Mouse (Mus musculus) liver, embryonic 16.5 days (tissue): ENCODE measurements around the gene B3gat1. TPM values are rescaled to one million over a fixed set of nuclear protein-coding genes. Genes with fewer than 3 reads are reported as not detected.

Experiments
- ATAC-seq: fragments of 200-750 bp; cut with Nextera tagmentation; 2 replicates; pipeline ENCODE4 v1.8.0; 2017; ENCODE audit warnings: low read depth, mild to moderate bottlenecking, moderate number of reproducible peaks, moderate library complexity
- H3K27ac ChIP-seq: fragments of 300-500 bp; sonication (generic); 2 replicates; pipeline ENCODE4 v1.5.1; 2014; ENCODE audit warnings: mild to moderate bottlenecking, low read length
- H3K27me3 ChIP-seq: fragments of 300-500 bp; sonication (generic); 2 replicates; pipeline ENCODE4 v1.6.1; 2014; ENCODE audit warnings: low read depth, low read length, mixed read lengths; ENCODE audit not compliant: control insufficient read depth, insufficient read depth
- H3K36me3 ChIP-seq: fragments of 300-500 bp; sonication (generic); 2 replicates; pipeline ENCODE4 v1.6.1; 2014; ENCODE audit warnings: mild to moderate bottlenecking; ENCODE audit not compliant: control insufficient read depth, insufficient read depth
- H3K4me1 ChIP-seq: fragments of 300-500 bp; sonication (generic); 2 replicates; pipeline ENCODE4 v1.6.1; 2014; ENCODE audit warnings: low read depth, low read length, mixed read lengths; ENCODE audit not compliant: control insufficient read depth
- H3K4me2 ChIP-seq: fragments of 300-500 bp; sonication (generic); 2 replicates; pipeline ENCODE4 v1.6.1; 2014; ENCODE audit warnings: low read depth, low read length, mixed read lengths
- H3K4me3 ChIP-seq: fragments of 300-500 bp; sonication (generic); 2 replicates; pipeline ENCODE4 v1.5.1; 2014; ENCODE audit warnings: low read depth, mild to moderate bottlenecking, low read length
- H3K9ac ChIP-seq: fragments of 300-500 bp; sonication (generic); 2 replicates; pipeline ENCODE4 v1.6.1; 2014; ENCODE audit warnings: low read depth, low read length
- H3K9me3 ChIP-seq: fragments of 300-500 bp; sonication (generic); replicated peaks from 2 replicates; pipeline ENCODE4 v1.6.1; 2016; ENCODE audit warnings: low read length; ENCODE audit not compliant: control insufficient read depth
- WGBS: fragments of 180-500 bp; shearing (Covaris S2); extraction: QIAGEN DNeasy Blood & Tissue Kit; methylation state at CpG from one replicate; pipeline ENCODE4 v1.1.7; 2014; ENCODE audit not compliant: insufficient replicate concordance; 5-methylcytosine and 5-hydroxymethylcytosine counted together
- polyA plus RNA-seq: library from polyadenylated mRNA; unstranded; fragments of >200 nt; fragmentation: Nextera tagmentation; extraction: Ambion mirVana; gene quantifications from 2 replicates; pipeline ENCODE4 v1.2.1, GENCODE M21; 2015

B3gat1 gene
- polyA plus RNA-seq, 1 experiment from 2014 or later, result not detected

GRCm38 (mm10) chr9:26760081-26760480 lies 26.6 kb downstream of the B3gat1 start:
- Histone ChIP-seq H3K27me3 (no peaks in the 10 kb centered on the region), H3K4me2 (no peak overlapping the region), H3K27ac (no peak overlapping the region), H3K4me1 (no peaks in the 10 kb centered on the region), H3K36me3 (no peaks in the 10 kb centered on the region), H3K4me3 (no peak overlapping the region), H3K9me3 (no peaks in the 10 kb centered on the region), H3K9ac (no peak overlapping the region)
- 18% methylated on average over 9 of the region's 9 CpGs for WGBS
- ATAC-seq, result no peak

GRCm38 (mm10) chr9:26760576-26760975 lies 27.0 kb downstream of the B3gat1 start:
- H3K4me3 ChIP-seq, result no peak overlapping the region
- H3K4me2 ChIP-seq, result no peak overlapping the region
- H3K9ac ChIP-seq, result no peak overlapping the region
- no peaks in the 10 kb centered on the region for H3K36me3 ChIP-seq
- no peak overlapping the region for H3K27ac ChIP-seq
- no peaks in the 10 kb centered on the region for H3K9me3 ChIP-seq
- no peak for ATAC-seq
- no peaks in the 10 kb centered on the region for H3K27me3 ChIP-seq
- WGBS, result 71% methylated on average over 5 of the region's 5 CpGs
- H3K4me1 ChIP-seq, result no peaks in the 10 kb centered on the region

- WGBS, result 70% methylated on average over 6 of the region's 6 CpGs
- H3K27me3 ChIP-seq, result no peaks in the 10 kb centered on the region
- H3K27ac ChIP-seq, result no peak overlapping the region
- H3K4me2 ChIP-seq, result no peak overlapping the region
- no peaks in the 10 kb centered on the region for H3K4me1 ChIP-seq
- H3K9me3 ChIP-seq, result no peaks in the 10 kb centered on the region
- ATAC-seq, result no peak
- H3K36me3 ChIP-seq, result no peaks in the 10 kb centered on the region
- no peak overlapping the region for H3K9ac ChIP-seq
- no peak overlapping the region for H3K4me3 ChIP-seq
These were observed 28.9 kb downstream of the B3gat1 start for GRCm38 (mm10) chr9:26762477-26762876.

GRCm38 (mm10) chr9:26768181-26768580 lies 34.7 kb downstream of the B3gat1 start:
- Histone ChIP-seq H3K9me3 (no peaks in the 10 kb centered on the region), H3K27ac (no peak overlapping the region), H3K4me3 (no peak overlapping the region), H3K4me1 (no peaks in the 10 kb centered on the region), H3K27me3 (no peaks in the 10 kb centered on the region), H3K36me3 (no peaks in the 10 kb centered on the region), H3K9ac (no peak overlapping the region), H3K4me2 (no peak overlapping the region)
- no peak for ATAC-seq
- WGBS, result 42% methylated on average over 3 of the region's 3 CpGs

GRCm38 (mm10) chr9:26775700-26776099 lies 42.2 kb downstream of the B3gat1 start:
- 51% methylated on average over 2 of the region's 2 CpGs for WGBS
- H3K4me1 ChIP-seq, result no peaks in the 10 kb centered on the region
- H3K4me3 ChIP-seq, result no peak overlapping the region

GRCm38 (mm10) chr9:26776122-26776902 lies 42.8 kb downstream of the B3gat1 start:
- Histone ChIP-seq H3K9ac (no peak overlapping the region), H3K4me2 (no peak overlapping the region), H3K9me3 (no peaks in the 10 kb centered on the region), H3K4me3 (no peak overlapping the region), H3K4me1 (no peaks in the 10 kb centered on the region), H3K36me3 (no peaks in the 10 kb centered on the region), H3K27me3 (no peaks in the 10 kb centered on the region), H3K27ac (no peak overlapping the region)
- 49% methylated on average over 6 of the region's 6 CpGs for WGBS
- no peak for ATAC-seq

More at GRCm38 (mm10) chr9:26775700-26776099, 42.2 kb downstream of the B3gat1 start:
- no peaks in the 10 kb centered on the region for H3K27me3 ChIP-seq
- H3K27ac ChIP-seq, result no peak overlapping the region
- no peaks in the 10 kb centered on the region for H3K36me3 ChIP-seq
- ATAC-seq, result no peak
- H3K4me2 ChIP-seq, result no peak overlapping the region
- no peak overlapping the region for H3K9ac ChIP-seq
- H3K9me3 ChIP-seq, result no peaks in the 10 kb centered on the region

GRCm38 (mm10) chr9:26778421-26778820 lies 44.9 kb downstream of the B3gat1 start:
- Histone ChIP-seq H3K4me1 (no peaks in the 10 kb centered on the region), H3K36me3 (no peaks in the 10 kb centered on the region), H3K4me2 (no peak overlapping the region), H3K27ac (no peak overlapping the region), H3K9ac (no peak overlapping the region), H3K9me3 (no peaks in the 10 kb centered on the region), H3K4me3 (no peak overlapping the region), H3K27me3 (no peaks in the 10 kb centered on the region)
- WGBS, result 61% methylated on average over 7 of the region's 7 CpGs
- ATAC-seq, result no peak

GRCm38 (mm10) chr9:26783414-26783975 lies 50.0 kb downstream of the B3gat1 start:
- no peaks in the 10 kb centered on the region for H3K4me1 ChIP-seq
- WGBS, result 27% methylated on average over 7 of the region's 7 CpGs
- no peak overlapping the region for H3K27ac ChIP-seq
- no peak overlapping the region for H3K4me2 ChIP-seq
- H3K27me3 ChIP-seq, result no peaks in the 10 kb centered on the region
- H3K36me3 ChIP-seq, result no peaks in the 10 kb centered on the region
- H3K9ac ChIP-seq, result no peak overlapping the region
- H3K9me3 ChIP-seq, result no peaks in the 10 kb centered on the region
- H3K4me3 ChIP-seq, result no peak overlapping the region
- ATAC-seq, result no peak

- no peak for ATAC-seq
- no peaks in the 10 kb centered on the region for H3K36me3 ChIP-seq
- no peaks in the 10 kb centered on the region for H3K4me1 ChIP-seq
- H3K4me2 ChIP-seq, result no peak overlapping the region
- 54% methylated on average over 3 of the region's 3 CpGs for whole genome bisulfite sequencing
- H3K27ac ChIP-seq, result no peak overlapping the region
- H3K9me3 ChIP-seq, result no peaks in the 10 kb centered on the region
- no peaks in the 10 kb centered on the region for H3K27me3 ChIP-seq
- H3K4me3 ChIP-seq, result no peak overlapping the region
- H3K9ac ChIP-seq, result no peak overlapping the region
These were observed 59.3 kb downstream of the B3gat1 start for GRCm38 (mm10) chr9:26792829-26793228.
